ENCODE assay signal across 8 mouse cellular contexts in genomic region chrX:158043057-158043843, GRCm38 (mm10). TPM values are rescaled to one million over a fixed set of nuclear protein-coding genes. Genes with fewer than 3 reads are reported as not detected.
DNase-seq lines count a peak whose midpoint lies in the region; ATAC-seq lines count a peak whose summit lies in the region.

TSS of gene Cnksr2 (minus strand) at chrX:158043294.

- intact Hi-C loops in gastrocnemius, postnatal 14 days (cut with DNase I; ENCODE audit: low total_unique reads) = loop anchor here (10.0 kb wide), 1 partner anchor 882 kb away; no protein-coding TSS in a partner anchor
- intact Hi-C loops in left cerebral cortex, postnatal 36 days (cut with DNase I) = loop anchor here (2.0 to 5.0 kb wide), 3 partner anchors 311 to 880 kb away; no protein-coding TSS in a partner anchor

- H3K4me1 ChIP-seq in forebrain, embryonic 11.5 days (replicated peaks; ENCODE audit: control insufficient read depth, insufficient read depth, low read length) = no peaks in the 10 kb centered on the region
- H3K4me1 ChIP-seq in hindbrain, embryonic 16.5 days (ENCODE audit: control insufficient read depth, insufficient read depth, low read depth, low read length) = no peaks in the 10 kb centered on the region
- H3K4me1 ChIP-seq in midbrain, embryonic 13.5 days (replicated peaks) = peaks cover 6% of the 10 kb centered on the region; the same call in 1 of the 2 replicates

- H3K27me3 ChIP-seq in forebrain, embryonic 11.5 days (ENCODE audit: control insufficient read depth, insufficient read depth, low read length) = peaks cover 4% of the 10 kb centered on the region
- no peaks in the 10 kb centered on the region for H3K27me3 ChIP-seq in hindbrain, embryonic 16.5 days (replicated peaks; ENCODE audit: control insufficient read depth, insufficient read depth, low read length)
- H3K27me3 ChIP-seq in midbrain, embryonic 13.5 days = no peaks in the 10 kb centered on the region

- H3K27ac ChIP-seq in forebrain, embryonic 11.5 days (ENCODE audit: low read depth, low read length) = no peak within 1 kb of the TSS
- peak within 1 kb of the TSS; percentile 72 for H3K27ac ChIP-seq in hindbrain, embryonic 16.5 days (ENCODE audit: low read depth, low read length)
- H3K27ac ChIP-seq in midbrain, embryonic 13.5 days = peak within 1 kb of the TSS; percentile 85

- no peaks in the 10 kb centered on the region for H3K9me3 ChIP-seq in forebrain, embryonic 11.5 days (ENCODE audit: control insufficient read depth, low read length)
- no peaks in the 10 kb centered on the region for H3K9me3 ChIP-seq in hindbrain, embryonic 16.5 days (ENCODE audit: control insufficient read depth, low read length)
- no peaks in the 10 kb centered on the region for H3K9me3 ChIP-seq in midbrain, embryonic 13.5 days

- H3K9ac ChIP-seq in forebrain, embryonic 11.5 days (ENCODE audit: low read length) = peak within 1 kb of the TSS; percentile 68
- H3K9ac ChIP-seq in hindbrain, embryonic 16.5 days (ENCODE audit: low read depth, low read length) = peak within 1 kb of the TSS; percentile 75
- H3K9ac ChIP-seq in midbrain, embryonic 13.5 days (replicated peaks) = peak within 1 kb of the TSS; percentile 76

- 17% methylated on average over 46 of the region's 99 CpGs for WGBS in forebrain, embryonic 11.5 days
- WGBS in hindbrain, embryonic 16.5 days = 23% methylated on average over 17 of the region's 99 CpGs
- 28% methylated on average over 78 of the region's 99 CpGs for WGBS in midbrain, embryonic 13.5 days

- DNase-seq in gastrocnemius, postnatal 14 days = peak; percentile 5
- no peak for DNase-seq in gastrocnemius, adult 18-20 months (ENCODE audit: low spot score)
- peak; percentile 75 for DNase-seq in brain, adult 2 months (ENCODE audit: low read depth, low spot score)
- DNase-seq in forebrain, embryonic 11.5 days (ENCODE audit: low spot score) = peak; percentile 70
- DNase-seq in left cerebral cortex, postnatal 36 days (ENCODE audit: low spot score in 2 of 2) = peak in 1 of 2 experiments; percentile 76
- peak; percentile 12 for DNase-seq in yolk sac, embryonic 10.5 days (ENCODE audit: low spot score)

- ATAC-seq in forebrain, embryonic 11.5 days (replicated peaks; ENCODE audit: low FRiP score) = peak; percentile 85
- ATAC-seq in hindbrain, embryonic 16.5 days = peak; percentile 85
- ATAC-seq in midbrain, embryonic 13.5 days = peak; percentile 89

- H3K36me3 ChIP-seq in forebrain, embryonic 11.5 days (ENCODE audit: control insufficient read depth, insufficient read depth, low read length) = no peaks in the 10 kb centered on the region
- no peaks in the 10 kb centered on the region for H3K36me3 ChIP-seq in hindbrain, embryonic 16.5 days (ENCODE audit: control insufficient read depth, insufficient read depth, low read length)
- no peaks in the 10 kb centered on the region for H3K36me3 ChIP-seq in midbrain, embryonic 13.5 days

- H3K4me2 ChIP-seq in forebrain, embryonic 11.5 days (ENCODE audit: low read depth, low read length, severe bottlenecking) = peak within 1 kb of the TSS; percentile 62
- peak within 1 kb of the TSS; percentile 58 for H3K4me2 ChIP-seq in hindbrain, embryonic 16.5 days (ENCODE audit: low read length)
- H3K4me2 ChIP-seq in midbrain, embryonic 13.5 days (replicated peaks) = peak within 1 kb of the TSS; percentile 59

- H3K4me3 ChIP-seq in forebrain, embryonic 11.5 days (ENCODE audit: low read depth, low read length) = peak within 1 kb of the TSS; percentile 52
- peak within 1 kb of the TSS; percentile 61 for H3K4me3 ChIP-seq in hindbrain, embryonic 16.5 days (ENCODE audit: low read length)
- H3K4me3 ChIP-seq in midbrain, embryonic 13.5 days (replicated peaks) = peak within 1 kb of the TSS; percentile 63

RNA-seq across cellular contexts. Expression of gene Cnksr2, which starts in this region (rescaled TPM):
- total RNA-seq in gastrocnemius, postnatal 14 days (2021) = under 1 TPM; 0.22 to 0.43 TPM
- total RNA-seq in gastrocnemius, adult 18-20 months (2021) = under 1 TPM; 0.11 to 0.38 TPM
- polyA plus RNA-seq in forebrain, embryonic 11.5 days (2014; fragmentation: Nextera tagmentation; extraction: Ambion mirVana) = 4.6 TPM in 2 replicates
- 6.9 and 7.3 TPM in 2 replicates for polyA plus RNA-seq in hindbrain, embryonic 16.5 days (2015; fragmentation: Nextera tagmentation; extraction: Ambion mirVana)
- 100 to 1,000 TPM; 225 to 247 TPM for total RNA-seq in left cerebral cortex, postnatal 36 days (2021)
- polyA plus RNA-seq in midbrain, embryonic 13.5 days (2015; fragmentation: Nextera tagmentation; extraction: Ambion mirVana) = 7.7 TPM in 2 replicates

Comparison
In these comparisons a context has a peak if more than half of its experiments do, and no peak if none do; other contexts are left out.
1. RNA of gene Cnksr2 (total RNA-seq): 225 to 247 TPM in left cerebral cortex, postnatal 36 days; 0.22 to 0.43 TPM in gastrocnemius, postnatal 14 days and 0.11 to 0.38 TPM in gastrocnemius, adult 18-20 months; every median in the first group is over 100 times any median in the second.
2. Peak in DNase-seq in gastrocnemius, postnatal 14 days; RNA of the gene not detected or under 1 TPM.
3. Peak in every context shown above with its lines, with median percentiles within 50 percentile points of each other: ATAC-seq, H3K4me2 ChIP-seq, H3K4me3 ChIP-seq and H3K9ac ChIP-seq.